Mouse (Mus musculus) stomach, embryonic 14.5 days (tissue): ENCODE results near the gene 4921507P07Rik. TPM values are rescaled to one million over a fixed set of nuclear protein-coding genes. Genes with fewer than 3 reads are reported as not detected.

Experiments used
- ATAC-seq: fragments of 200-750 bp; cut with Nextera tagmentation; 2 replicates; pipeline ENCODE4 v1.8.0; 2017; ENCODE audit warnings: low read depth, moderate TSS enrichment; ENCODE audit not compliant: insufficient number of reproducible peaks, insufficient read depth, low FRiP score
- H3K27ac ChIP-seq: fragments of 300-500 bp; sonication (generic); 2 replicates; pipeline ENCODE4 v1.5.1; 2014; ENCODE audit warnings: mild to moderate bottlenecking, low read length, moderate library complexity, mixed read lengths
- H3K27me3 ChIP-seq: fragments of 300-500 bp; sonication (generic); 2 replicates; pipeline ENCODE4 v1.6.1; 2014; ENCODE audit warnings: low read length, control low read depth, mixed read lengths; ENCODE audit not compliant: control insufficient read depth, insufficient read depth
- H3K36me3 ChIP-seq: fragments of 300-500 bp; sonication (generic); 2 replicates; pipeline ENCODE4 v1.6.1; 2014; ENCODE audit warnings: mild to moderate bottlenecking, control low read depth, low read length, moderate library complexity, mixed read lengths; ENCODE audit not compliant: control insufficient read depth, insufficient read depth
- H3K4me1 ChIP-seq: fragments of 300-500 bp; sonication (generic); 2 replicates; pipeline ENCODE4 v1.6.1; 2014; ENCODE audit warnings: low read length, control low read depth, mixed read lengths; ENCODE audit not compliant: control insufficient read depth, insufficient read depth
- H3K4me2 ChIP-seq: fragments of 300-500 bp; sonication (generic); replicated peaks from 2 replicates; pipeline ENCODE4 v1.6.1; 2014; ENCODE audit warnings: low read depth, low read length, control low read depth
- H3K4me3 ChIP-seq: fragments of 300-500 bp; sonication (generic); 2 replicates; pipeline ENCODE4 v1.5.1; 2014; ENCODE audit warnings: low read depth, low read length, control low read depth
- H3K9ac ChIP-seq: fragments of 300-500 bp; sonication (generic); replicated peaks from 2 replicates; pipeline ENCODE4 v1.6.1; 2014; ENCODE audit warnings: low read depth, mild to moderate bottlenecking, control low read depth, low read length, moderate library complexity, mixed read lengths
- H3K9me3 ChIP-seq: fragments of 300-500 bp; sonication (generic); 2 replicates; pipeline ENCODE4 v1.6.1; 2016; ENCODE audit warnings: low read depth, low read length, control low read depth; ENCODE audit not compliant: control insufficient read depth
- WGBS: fragments of 180-500 bp; shearing (Covaris S2); extraction: QIAGEN DNeasy Blood & Tissue Kit; methylation state at CpG from one replicate; pipeline ENCODE4 v1.1.7; 2014; 5-methylcytosine and 5-hydroxymethylcytosine counted together
- polyA plus RNA-seq: library from polyadenylated mRNA; unstranded; fragments of >200 nt; fragmentation: Nextera tagmentation; extraction: Ambion mirVana; gene quantifications from 2 replicates; pipeline ENCODE4 v1.2.1, GENCODE M21; 2014

The 4921507P07Rik gene
- polyA plus RNA-seq, 1 experiment from 2014 or later: 1.3 TPM

- H3K4me3 ChIP-seq: no peak overlapping the region
- 58% methylated on average over 5 of the region's 5 CpGs for WGBS
- no peaks in the 10 kb centered on the region for H3K4me1 ChIP-seq
- H3K27ac ChIP-seq: no peak overlapping the region
- no peaks in the 10 kb centered on the region for H3K27me3 ChIP-seq
- H3K9ac ChIP-seq: no peak overlapping the region
- no peaks in the 10 kb centered on the region for H3K36me3 ChIP-seq
- H3K9me3 ChIP-seq: no peaks in the 10 kb centered on the region
- ATAC-seq: peak; percentile 80; the same call in 1 of the 2 replicates
- H3K4me2 ChIP-seq: no peak overlapping the region
Observed at GRCm38 (mm10) chr6:50552881-50553518, 43.4 kb downstream of the 4921507P07Rik start.

DNA sequence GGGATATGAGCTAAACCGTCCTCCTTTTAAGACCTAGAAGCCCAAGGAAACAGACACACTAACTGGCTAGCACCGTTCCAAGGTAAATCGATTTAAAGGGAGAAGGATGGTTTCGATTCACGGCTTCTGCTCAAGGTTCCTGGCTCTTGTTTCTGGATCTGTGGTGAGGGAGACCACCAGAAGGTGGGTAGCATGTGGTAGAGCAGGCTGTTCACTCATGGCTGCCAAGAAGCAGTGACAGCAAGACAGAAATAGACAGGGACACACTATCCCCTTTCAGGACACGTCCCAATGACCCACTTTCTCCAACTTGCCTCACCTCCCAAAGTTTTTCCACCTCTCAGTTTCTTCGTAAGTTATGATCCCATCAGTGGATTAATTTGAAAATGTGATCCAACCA is 46.6 kb downstream of the 4921507P07Rik start:
- no peaks in the 10 kb centered on the region for H3K4me1 ChIP-seq
- H3K36me3 ChIP-seq: no peaks in the 10 kb centered on the region
- H3K27me3 ChIP-seq: no peaks in the 10 kb centered on the region
- H3K4me3 ChIP-seq: no peak overlapping the region
- no peak for ATAC-seq
- no peak overlapping the region for H3K4me2 ChIP-seq
- no peak overlapping the region for H3K9ac ChIP-seq
- no peak overlapping the region for H3K27ac ChIP-seq
- H3K9me3 ChIP-seq: no peaks in the 10 kb centered on the region
- WGBS: 77% methylated on average over 7 of the region's 7 CpGs

GRCm38 (mm10) chr6:50549051-50549450 is 47.4 kb downstream of the 4921507P07Rik start:
- 78% methylated on average over 5 of the region's 5 CpGs for WGBS
- no peak overlapping the region for H3K9ac ChIP-seq

GRCm38 (mm10) chr6:50545412-50546043 is 50.9 kb downstream of the 4921507P07Rik start:
- H3K4me1 ChIP-seq: no peaks in the 10 kb centered on the region
- ATAC-seq: peak; percentile 67; the same call in 1 of the 2 replicates
- no peak overlapping the region for H3K4me3 ChIP-seq
- no peaks in the 10 kb centered on the region for H3K9me3 ChIP-seq
- WGBS: 21% methylated on average over 10 of the region's 10 CpGs
- no peaks in the 10 kb centered on the region for H3K27me3 ChIP-seq
- no peak overlapping the region; the same call in 1 of the 2 replicates for H3K4me2 ChIP-seq
- H3K27ac ChIP-seq: no peak overlapping the region
- H3K9ac ChIP-seq: no peak overlapping the region
- no peaks in the 10 kb centered on the region for H3K36me3 ChIP-seq

More at GRCm38 (mm10) chr6:50549051-50549450, 47.4 kb downstream of the 4921507P07Rik start:
- Histone ChIP-seq H3K36me3 (no peaks in the 10 kb centered on the region), H3K9me3 (no peaks in the 10 kb centered on the region), H3K4me2 (no peak overlapping the region), H3K27ac (no peak overlapping the region), H3K4me3 (no peak overlapping the region), H3K4me1 (no peaks in the 10 kb centered on the region), H3K27me3 (no peaks in the 10 kb centered on the region)
- no peak for ATAC-seq

- Histone ChIP-seq H3K4me2 (no peak overlapping the region), H3K9me3 (no peaks in the 10 kb centered on the region), H3K4me1 (no peaks in the 10 kb centered on the region), H3K27me3 (no peaks in the 10 kb centered on the region), H3K9ac (no peak overlapping the region), H3K27ac (no peak overlapping the region), H3K36me3 (no peaks in the 10 kb centered on the region), H3K4me3 (no peak overlapping the region)
- ATAC-seq: no peak
- WGBS: 89% methylated on average over 1 of the region's 1 CpGs
Observed at GRCm38 (mm10) chr6:50542535-50542934, 53.9 kb downstream of the 4921507P07Rik start.

DNA sequence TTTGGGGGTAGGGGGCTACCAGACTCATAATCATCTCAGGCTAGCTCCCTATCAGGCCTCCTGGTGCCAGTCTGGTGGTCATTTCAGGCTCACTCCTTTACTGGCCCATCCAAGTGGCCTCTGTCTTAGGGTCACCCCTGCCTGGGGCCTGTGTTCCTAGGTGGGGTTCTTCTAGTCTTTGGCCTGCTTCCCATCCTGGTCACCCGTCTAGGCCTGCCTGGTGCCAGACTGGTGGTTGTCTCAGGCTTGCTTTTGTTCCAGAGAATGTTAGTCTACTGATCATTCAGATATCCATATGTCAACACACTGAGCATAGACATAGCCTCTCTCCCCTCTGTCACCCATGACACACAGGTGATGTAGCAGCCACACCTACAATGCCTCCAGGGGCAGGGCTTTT is 56.8 kb downstream of the 4921507P07Rik start:
- WGBS: 50% methylated on average over 1 of the region's 1 CpGs
- no peak for ATAC-seq
- Histone ChIP-seq H3K36me3 (no peaks in the 10 kb centered on the region), H3K4me1 (no peaks in the 10 kb centered on the region), H3K4me2 (no peak overlapping the region), H3K27ac (no peak overlapping the region), H3K9me3 (no peaks in the 10 kb centered on the region), H3K4me3 (no peak overlapping the region), H3K27me3 (no peaks in the 10 kb centered on the region), H3K9ac (no peak overlapping the region)

GRCm38 (mm10) chr6:50536461-50536892 is 60.0 kb downstream of the 4921507P07Rik start:
- no peak overlapping the region for H3K9ac ChIP-seq
- no peaks in the 10 kb centered on the region for H3K27me3 ChIP-seq
- peak; percentile 60; the same call in 1 of the 2 replicates for ATAC-seq
- no peaks in the 10 kb centered on the region for H3K4me1 ChIP-seq
- H3K36me3 ChIP-seq: no peaks in the 10 kb centered on the region
- H3K27ac ChIP-seq: no peak overlapping the region
- WGBS: 9% methylated on average over 7 of the region's 7 CpGs
- H3K4me3 ChIP-seq: no peak overlapping the region
- H3K4me2 ChIP-seq: no peak overlapping the region
- no peaks in the 10 kb centered on the region for H3K9me3 ChIP-seq

GRCm38 (mm10) chr6:50535346-50535745 is 61.1 kb downstream of the 4921507P07Rik start:
- no peak for ATAC-seq
- H3K27ac ChIP-seq: no peak overlapping the region
- H3K27me3 ChIP-seq: no peaks in the 10 kb centered on the region
- no peaks in the 10 kb centered on the region for H3K9me3 ChIP-seq
- no peaks in the 10 kb centered on the region for H3K4me1 ChIP-seq
- WGBS: 85% methylated on average over 3 of the region's 3 CpGs
- H3K4me3 ChIP-seq: no peak overlapping the region
- H3K36me3 ChIP-seq: no peaks in the 10 kb centered on the region
- H3K9ac ChIP-seq: no peak overlapping the region
- H3K4me2 ChIP-seq: no peak overlapping the region
